Mouse (Mus musculus) NIH3T3 (cell line): ENCODE data around the gene Lamtor2.

ENCODE experiments used
- DNase-seq: peaks from one replicate; pipeline ENCODE4 v3.0.0-alpha.2; 2012; ENCODE audit warnings: low read depth

Lamtor2 gene

DNA sequence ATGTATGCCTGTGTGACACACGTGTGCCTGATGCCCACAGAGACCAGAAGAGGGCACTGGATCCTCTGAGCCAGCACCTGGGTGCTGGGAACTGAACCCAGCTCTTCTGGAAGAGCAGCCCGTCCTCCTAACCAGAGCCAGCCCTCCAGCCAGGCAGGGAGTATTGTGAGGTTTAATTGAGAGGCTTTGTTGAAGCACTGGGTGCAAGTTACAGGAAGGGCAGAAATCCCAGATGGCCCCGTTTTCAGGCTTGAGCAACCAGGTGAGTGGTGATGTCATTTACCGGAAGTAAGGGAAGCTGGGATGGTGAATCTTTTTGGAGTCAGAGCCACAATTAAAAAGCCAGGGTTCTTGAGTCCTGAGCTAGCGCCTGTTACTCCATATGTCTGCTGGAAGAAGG is 27.9 kb downstream of the Lamtor2 start:
- DNase-seq = no peak

DNA sequence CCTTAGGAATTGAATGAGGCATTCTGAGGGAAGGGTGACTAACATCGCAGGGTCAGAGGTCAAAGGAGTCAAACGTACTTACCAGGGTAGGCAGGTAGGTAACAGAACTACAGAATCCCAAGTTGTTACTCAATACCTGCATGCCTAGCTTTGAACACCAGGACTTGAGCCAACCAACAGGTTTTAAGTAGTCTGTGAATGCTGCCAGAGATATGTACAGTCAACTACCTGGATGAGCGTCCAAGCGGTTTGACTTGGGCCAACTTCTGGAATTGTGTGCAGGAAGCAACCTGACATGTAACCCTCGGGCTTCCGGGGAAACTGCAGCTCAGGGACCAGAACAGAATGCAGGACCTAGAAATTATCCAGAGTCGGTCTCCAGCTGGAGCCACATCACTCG is 29.8 kb downstream of the Lamtor2 start:
- no peak for DNase-seq

GRCm38 (mm10) chr3:88521803-88522331 is 31.0 kb downstream of the Lamtor2 start:
- peak; percentile 91 for DNase-seq

DNA sequence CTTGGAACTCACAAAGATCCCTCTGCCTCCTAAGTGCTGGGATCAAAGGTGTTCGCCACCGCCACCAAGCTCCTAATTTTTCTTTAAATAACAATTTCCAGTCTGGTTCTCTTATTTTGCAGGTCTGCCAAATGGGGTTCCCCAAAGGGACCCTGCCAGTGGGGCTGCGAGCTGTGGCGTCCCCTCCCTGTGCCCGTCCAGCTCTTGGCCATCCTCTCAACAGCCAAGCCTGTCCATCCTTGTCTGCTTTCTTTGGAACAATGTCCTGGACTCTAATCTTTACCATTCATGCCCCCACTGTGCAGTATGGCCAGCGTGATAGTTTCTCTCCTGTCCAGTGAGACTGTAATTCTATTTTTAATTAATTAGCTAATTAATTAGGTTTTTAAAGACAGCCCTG is 31.7 kb downstream of the Lamtor2 start:
- DNase-seq = no peak

DNA sequence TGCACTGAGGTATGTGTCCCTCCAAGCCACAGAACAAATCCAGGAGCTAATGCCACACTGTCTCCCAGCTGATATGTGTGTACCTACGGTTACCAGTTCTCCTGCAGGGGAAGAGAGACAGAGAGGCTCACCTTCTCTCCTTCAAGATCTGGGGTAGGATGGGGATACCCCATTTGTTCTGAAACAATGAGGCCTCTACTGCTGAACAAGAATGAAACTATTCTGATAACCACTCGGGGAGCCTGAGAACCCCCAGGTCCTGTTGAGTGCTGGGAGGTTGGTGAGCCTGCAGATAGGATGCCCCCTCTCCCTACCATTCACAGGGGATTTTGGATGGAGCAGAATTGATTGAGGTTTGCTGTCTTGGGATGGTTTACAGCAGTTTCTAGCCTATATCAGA is 32.8 kb downstream of the Lamtor2 start:
- DNase-seq = no peak

- DNase-seq = no peak
Observed at GRCm38 (mm10) chr3:88518411-88518810, 34.5 kb downstream of the Lamtor2 start.

- peak; percentile 66 for DNase-seq
Observed at GRCm38 (mm10) chr3:88516407-88516806, 36.5 kb downstream of the Lamtor2 start.

- DNase-seq = no peak
Observed at GRCm38 (mm10) chr3:88515095-88515386, 37.8 kb downstream of the Lamtor2 start.

GRCm38 (mm10) chr3:88514231-88515094 is 38.4 kb downstream of the Lamtor2 start:
- peak; percentile 78 for DNase-seq

- DNase-seq = no peak
Observed at GRCm38 (mm10) chr3:88513546-88514115, 39.2 kb downstream of the Lamtor2 start.

DNA sequence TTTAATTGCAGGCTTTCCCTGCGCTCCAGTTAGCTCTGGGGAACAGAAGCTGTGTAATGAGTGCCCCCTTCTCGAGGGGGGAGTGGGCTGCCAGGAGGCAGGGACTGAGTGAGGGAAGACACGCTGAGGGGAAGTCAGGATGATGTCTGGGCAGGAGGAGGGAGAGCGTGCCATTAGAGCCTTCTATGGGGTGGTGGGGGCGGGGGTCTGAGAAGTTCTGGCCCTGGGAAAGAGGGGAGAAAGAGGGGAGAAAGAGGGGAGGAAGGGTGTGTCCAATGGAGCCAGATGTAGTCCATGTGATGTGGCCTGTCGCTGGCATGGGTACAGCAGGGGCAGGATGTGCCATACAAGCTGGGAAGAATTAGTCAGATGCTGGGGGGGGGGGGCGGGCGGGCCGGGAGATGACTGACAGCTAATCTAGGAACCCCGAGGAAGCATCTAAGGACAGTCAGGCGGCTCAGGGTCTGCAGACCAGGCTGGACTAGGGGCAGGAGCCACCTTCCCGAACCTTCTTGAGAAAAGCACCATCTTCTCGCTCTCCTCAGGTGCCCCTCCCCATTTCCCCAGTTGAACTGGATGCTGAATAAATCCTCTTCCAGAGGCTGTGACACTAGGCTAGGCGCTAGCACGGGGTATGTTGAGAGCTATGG is 39.9 kb downstream of the Lamtor2 start:
- DNase-seq = peak; percentile 95

DNA sequence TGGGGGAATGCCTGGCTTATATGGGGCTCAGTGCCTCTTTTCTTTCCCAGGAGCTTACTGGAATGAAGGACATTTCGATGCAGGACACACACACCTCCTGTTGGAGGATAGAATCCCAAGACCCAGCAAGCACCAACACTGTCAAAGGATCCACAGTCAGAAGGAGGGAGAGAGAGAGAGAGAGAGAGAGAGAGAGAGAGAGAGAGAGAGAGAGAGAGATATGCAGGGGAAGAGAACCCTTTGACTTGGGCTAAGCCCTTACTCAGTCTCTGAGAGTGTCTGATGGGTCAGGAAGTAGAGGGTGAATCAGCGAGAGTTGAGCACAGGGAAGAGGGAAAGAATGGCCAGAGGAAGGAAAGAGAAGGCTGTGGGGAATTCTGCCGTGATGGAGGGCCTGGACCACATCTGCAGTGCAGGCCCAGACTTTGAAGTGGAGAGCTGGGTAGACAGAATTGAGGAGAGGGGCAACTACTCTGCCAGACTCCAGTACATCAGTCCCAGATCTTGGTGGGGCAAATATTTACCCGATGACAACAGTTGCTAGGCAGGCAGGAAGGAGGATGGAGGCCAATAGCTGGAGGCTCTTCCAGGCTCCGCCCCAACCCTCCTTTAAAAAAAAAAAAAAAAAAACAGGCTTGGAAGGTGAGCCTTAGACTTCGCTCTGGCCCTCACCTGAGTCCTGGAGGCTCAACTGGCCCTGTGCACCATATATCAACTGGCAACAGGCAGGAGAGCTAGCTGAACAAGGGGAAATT is 40.6 kb downstream of the Lamtor2 start:
- DNase-seq = peak; percentile 84

DNA sequence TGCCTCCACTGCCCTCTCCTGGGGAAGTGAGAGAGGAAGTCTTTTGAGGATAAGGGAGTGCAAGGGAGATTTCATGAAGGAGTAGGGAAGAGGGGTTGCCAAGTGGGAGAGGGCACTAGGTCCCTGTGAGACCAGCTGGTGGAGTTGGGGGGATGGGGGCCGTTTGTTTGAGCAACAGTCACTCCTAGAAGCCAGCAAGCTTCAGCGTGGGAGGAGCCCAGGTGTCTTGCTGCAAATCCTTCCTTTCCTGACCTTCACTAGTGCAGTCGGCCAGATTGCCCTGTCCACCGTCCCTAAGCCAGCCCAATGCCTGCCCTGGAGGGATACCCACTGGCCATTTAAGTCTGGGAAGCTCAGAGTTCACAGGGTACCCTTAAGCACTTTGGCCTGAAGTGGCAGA is 41.3 kb downstream of the Lamtor2 start:
- DNase-seq = no peak

DNA sequence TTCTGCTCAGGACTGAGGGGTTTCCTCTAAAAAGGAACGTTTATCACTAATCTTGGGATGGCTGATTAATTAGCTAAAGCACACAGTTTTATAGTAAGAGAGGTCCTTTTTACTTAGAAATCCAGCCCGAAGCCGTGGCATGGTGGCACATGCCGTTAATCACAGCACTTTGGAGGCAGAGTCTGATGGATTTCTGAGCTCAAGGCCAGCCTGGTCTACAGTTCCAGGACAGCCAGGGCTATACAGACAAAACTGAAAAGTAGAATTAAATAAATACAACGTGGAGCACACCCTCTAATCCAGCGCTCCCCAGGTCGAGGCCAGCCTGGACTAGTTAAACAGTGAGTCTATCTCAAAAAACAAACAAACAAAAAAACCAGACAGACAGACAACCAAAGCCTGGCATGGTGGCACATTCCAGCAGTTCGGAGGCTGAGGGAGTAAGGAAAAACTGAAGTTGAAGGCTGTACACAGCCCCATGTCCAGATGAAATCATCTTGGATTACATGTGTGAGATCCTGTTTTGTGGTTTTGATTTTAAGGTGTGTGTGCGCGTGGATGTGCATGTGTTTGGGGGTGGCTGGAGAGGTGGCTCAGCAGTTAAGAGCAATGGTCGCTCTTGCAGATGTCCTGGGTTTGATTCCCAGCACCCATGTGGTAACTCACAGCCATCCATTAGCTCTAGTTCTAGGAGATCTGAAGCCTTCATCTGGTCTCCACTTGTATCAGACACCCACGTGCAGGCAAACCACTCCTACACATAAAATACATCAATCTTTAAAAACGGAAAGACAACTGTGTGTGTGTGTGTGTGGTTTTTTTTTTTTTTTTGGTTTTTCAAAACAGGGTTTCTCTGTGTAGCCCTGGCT is 42.2 kb downstream of the Lamtor2 start:
- DNase-seq = no peak

DNA sequence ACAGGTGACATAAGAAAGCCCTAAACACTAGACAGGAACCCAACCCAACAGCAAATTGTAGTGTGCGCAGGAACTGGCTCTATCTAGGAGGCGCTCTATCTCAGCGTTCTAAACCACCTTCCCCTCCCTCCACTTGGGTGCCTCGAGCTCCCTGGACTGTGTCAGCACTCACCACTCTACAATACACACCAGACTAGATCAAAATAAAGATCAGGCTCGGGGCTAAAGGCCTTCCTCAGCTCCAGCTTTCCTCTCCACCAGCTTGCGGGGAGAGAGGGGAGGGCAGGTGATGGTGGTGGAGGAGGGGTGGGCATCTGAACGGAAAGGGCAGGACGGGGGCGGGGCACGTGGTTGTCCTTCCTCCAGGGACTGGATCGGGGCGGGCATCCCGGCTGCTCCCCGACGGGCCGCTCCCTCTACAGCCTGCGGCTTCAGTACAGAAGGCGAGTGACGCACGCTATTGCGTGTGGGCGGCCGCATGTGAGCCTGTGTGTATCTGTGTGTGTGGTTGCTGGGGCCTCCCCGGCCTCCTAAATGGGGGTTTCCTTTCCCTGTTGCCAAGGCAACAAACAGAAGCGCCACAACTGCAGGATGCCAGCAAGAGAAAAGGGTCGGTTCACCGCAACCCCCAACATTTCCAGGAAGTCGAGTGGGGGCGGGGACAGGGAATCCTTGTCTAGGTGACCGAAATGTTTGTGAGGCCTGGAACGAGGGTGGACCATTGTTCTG is 43.0 kb downstream of the Lamtor2 start, which contains the start of gene Lmna:
Gene Lmna, minus strand, starts transcription at position 265 of the 729 bp plus-strand sequence.
- peak; percentile 98 for DNase-seq

- DNase-seq = no peak
Observed at GRCm38 (mm10) chr3:88509250-88509649, 43.6 kb downstream of the Lamtor2 start.

GRCm38 (mm10) chr3:88505765-88506164 is 47.1 kb downstream of the Lamtor2 start:
- no peak for DNase-seq

DNA sequence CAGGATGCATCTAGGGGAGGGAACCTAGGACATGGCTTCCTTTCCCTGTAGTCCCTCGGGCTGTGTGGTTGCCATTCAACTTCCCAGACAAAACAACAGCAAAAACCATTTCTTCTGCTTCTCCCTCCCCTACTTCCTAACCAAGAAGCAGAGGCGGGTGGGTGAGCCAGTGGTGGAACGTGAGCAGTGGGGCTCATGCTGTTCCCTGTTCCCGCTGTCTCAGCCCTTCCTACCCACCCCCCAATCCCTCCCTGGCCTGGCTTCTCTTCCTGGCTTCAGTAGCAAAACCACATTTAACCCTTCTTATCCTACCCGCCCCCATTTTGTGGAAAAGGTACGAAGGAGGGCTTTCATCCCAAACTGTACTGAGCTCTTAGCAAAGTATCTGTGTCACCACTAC is 47.8 kb downstream of the Lamtor2 start:
- DNase-seq = no peak

GRCm38 (mm10) chr3:88503881-88504746 is 48.8 kb downstream of the Lamtor2 start:
- peak; percentile 85 for DNase-seq

DNA sequence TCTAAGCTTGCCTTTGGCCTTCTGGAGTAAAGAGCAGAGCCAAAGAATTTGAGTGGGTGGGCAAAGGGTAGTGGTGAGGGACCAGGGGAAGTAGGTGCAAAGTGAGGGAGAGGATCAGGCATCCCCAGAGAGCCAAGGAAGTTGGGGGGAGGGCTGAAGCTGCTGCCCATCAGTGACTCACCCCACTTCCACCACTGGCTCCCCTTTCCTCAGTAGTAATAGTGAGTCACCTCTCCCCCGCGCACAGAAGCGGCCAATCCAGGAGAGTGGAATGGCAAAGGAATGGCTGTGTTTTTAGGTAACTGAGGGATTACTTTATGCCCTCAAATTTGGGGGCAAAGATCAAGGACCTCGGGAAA is 49.4 kb downstream of the Lamtor2 start:
- peak; percentile 95 for DNase-seq
